In the genomic region with DNA sequence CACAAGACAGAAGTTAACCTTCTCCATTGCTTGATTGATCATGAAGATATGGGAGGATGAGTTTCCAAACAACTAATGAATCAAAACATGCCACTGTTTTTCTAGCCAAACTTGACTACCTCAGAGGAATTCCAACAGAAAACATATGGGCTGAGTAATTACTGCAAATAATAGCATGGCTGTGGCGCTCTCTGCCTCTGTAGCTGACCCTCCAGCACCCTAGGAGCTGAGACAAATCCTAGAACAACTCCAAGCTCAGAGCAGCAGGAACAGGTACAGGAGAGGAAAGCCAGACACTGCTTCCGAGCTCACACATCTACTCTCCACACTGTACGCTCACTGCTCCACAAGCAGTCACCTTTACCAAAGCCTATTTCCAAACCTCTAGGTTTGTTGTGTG, we compare ENCODE assay signal across 26 mouse cellular contexts. TPM values are rescaled to one million over a fixed set of nuclear protein-coding genes. Genes with fewer than 3 reads are reported as not detected.
A peak's percentile ranks its signal among the peaks of the same experiment; 100 is the strongest.
DNase-seq lines count a peak whose midpoint lies in the region; ATAC-seq and TF ChIP-seq lines count a peak whose summit lies in the region.
"Had no signal": no experiment of that assay in that cellular context is flagged by ENCODE, and none has a peak within 500 bp of the region (broad histone marks: within the 10 kb centered on the region; RNA-seq: fewer than 3 reads in every experiment).

No protein-coding gene starts in this region.

- no peak for TF ChIP-seq POLR2A in embryonic fibroblast, embryonic 13.5 days (IDR thresholded peaks at IDR 0.05; ENCODE audit: low read depth, low read length)

- H3K4me3 ChIP-seq in kidney, embryonic 14.5 days (ENCODE audit: low read length): no peak overlapping the region
- H3K4me3 ChIP-seq in lung, embryonic 14.5 days (ENCODE audit: low read depth, low read length): no peak overlapping the region
- no peak overlapping the region for H3K4me3 ChIP-seq in embryonic facial prominence, embryonic 10.5 days
- no peak overlapping the region for H3K4me3 ChIP-seq in embryonic fibroblast, embryonic 13.5 days (ENCODE audit: insufficient read depth, low read length)
- H3K4me3 ChIP-seq: erythroblast, embryonic 14.5 days; heart, embryonic 13.5 days; liver, embryonic 12.5 days; stomach, embryonic 15.5 days had no signal

- H3K9ac ChIP-seq in kidney, embryonic 14.5 days (ENCODE audit: low read depth, low read length): no peak overlapping the region
- H3K9ac ChIP-seq in lung, embryonic 14.5 days: no peak overlapping the region
- H3K9ac ChIP-seq: heart, embryonic 13.5 days; liver, embryonic 12.5 days; liver, postnatal 0 days; stomach, embryonic 15.5 days had no signal

- TF ChIP-seq CTCF in lung, embryonic 14.5 days (IDR thresholded peaks at IDR 0.05; ENCODE audit: low read depth): no peak
- no peak for TF ChIP-seq CTCF in embryonic fibroblast, embryonic 13.5 days (IDR thresholded peaks at IDR 0.05; ENCODE audit: borderline replicate concordance, insufficient read depth, low read length)

- no peaks in the 10 kb centered on the region for H3K36me3 ChIP-seq in kidney, embryonic 14.5 days (ENCODE audit: control insufficient read depth, insufficient read depth, low read length)
- H3K36me3 ChIP-seq in lung, embryonic 14.5 days (ENCODE audit: insufficient read depth): peaks cover 3% of the 10 kb centered on the region; the same call in 1 of the 2 replicates
- H3K36me3 ChIP-seq in embryonic facial prominence, embryonic 10.5 days (replicated peaks): peaks cover 19% of the 10 kb centered on the region
- H3K36me3 ChIP-seq: liver, embryonic 12.5 days; stomach, embryonic 15.5 days had no signal

- H3K27me3 ChIP-seq in kidney, embryonic 14.5 days (ENCODE audit: control insufficient read depth, insufficient read depth, low read length): no peaks in the 10 kb centered on the region
- H3K27me3 ChIP-seq in lung, embryonic 14.5 days (ENCODE audit: insufficient read depth, low read length): no peaks in the 10 kb centered on the region
- H3K27me3 ChIP-seq in embryonic facial prominence, embryonic 10.5 days (replicated peaks; ENCODE audit: low read depth, poor library complexity, severe bottlenecking): no peaks in the 10 kb centered on the region
- H3K27me3 ChIP-seq: heart, embryonic 13.5 days; liver, embryonic 12.5 days; stomach, embryonic 15.5 days had no signal

- H3K4me1 ChIP-seq in kidney, embryonic 14.5 days (ENCODE audit: control insufficient read depth, insufficient read depth, low read length): peaks cover 35% of the 10 kb centered on the region
- H3K4me1 ChIP-seq in lung, embryonic 14.5 days (ENCODE audit: insufficient read depth): 0 out of 2 replicates have a peak, but pooled peaks cover 2% of the 10 kb centered on the region
- peaks cover 11% of the 10 kb centered on the region for H3K4me1 ChIP-seq in embryonic facial prominence, embryonic 10.5 days
- peaks cover 9% of the 10 kb centered on the region for H3K4me1 ChIP-seq in embryonic fibroblast, embryonic 13.5 days (ENCODE audit: control insufficient read depth, insufficient read depth, low read length)
- H3K4me1 ChIP-seq: stomach, embryonic 15.5 days had no signal

- DNase-seq in kidney, postnatal 36 days: no peak
- DNase-seq in lung, embryonic 14.5 days: no peak
- DNase-seq in lung, postnatal 36 days: no peak
- peak; percentile 10 for DNase-seq in embryonic facial prominence, embryonic 10.5 days (ENCODE audit: low spot score)
- no peak for DNase-seq in adrenal gland, adult 2 months
- no peak for DNase-seq in spleen, postnatal 10 days (ENCODE audit: low spot score in 2 of 2)
- DNase-seq: adrenal gland, postnatal 36 days; cerebellum, adult 2 months; cerebellum, postnatal 14 days; heart, postnatal 14 days; kidney, adult 18-20 months; layer of hippocampus, postnatal 36 days; liver, postnatal 0 days; midbrain, embryonic 14.5 days; retina, postnatal 1 day; right cerebral cortex, postnatal 14 days; thymus, postnatal 14 days had no signal

- peak; percentile 74; the same call in 1 of the 2 replicates for ATAC-seq in kidney, embryonic 14.5 days (ENCODE audit: low FRiP score, low TSS enrichment)
- no peak for ATAC-seq in lung, embryonic 14.5 days (ENCODE audit: insufficient read depth)
- ATAC-seq: CD4-positive, CD25-positive, alpha-beta regulatory T cell, adult 4 months; forebrain, embryonic 16.5 days; hindbrain, embryonic 16.5 days; liver, embryonic 12.5 days; liver, postnatal 0 days had no signal

- 46% methylated on average over 3 of the region's 3 CpGs for WGBS in kidney, embryonic 14.5 days
- 56% methylated on average over 3 of the region's 3 CpGs for WGBS in lung, embryonic 14.5 days
- WGBS in embryonic facial prominence, embryonic 10.5 days: 59% methylated on average over 3 of the region's 3 CpGs

- H3K27ac ChIP-seq in kidney, embryonic 14.5 days (ENCODE audit: low read depth, low read length): peak overlapping the region; percentile 77
- H3K27ac ChIP-seq in lung, embryonic 14.5 days (ENCODE audit: low read depth): peak overlapping the region; percentile 39; the same call in 1 of the 2 replicates
- no peak overlapping the region for H3K27ac ChIP-seq in embryonic facial prominence, embryonic 10.5 days (replicated peaks)
- H3K27ac ChIP-seq in embryonic fibroblast, embryonic 13.5 days (ENCODE audit: insufficient read depth, low read length): peak overlapping the region; percentile 69; the same call in 1 of the 2 replicates
- H3K27ac ChIP-seq: liver, embryonic 12.5 days; stomach, embryonic 15.5 days had no signal

- no peaks in the 10 kb centered on the region for H3K9me3 ChIP-seq in kidney, embryonic 14.5 days (ENCODE audit: control insufficient read depth, low read length)
- H3K9me3 ChIP-seq in lung, embryonic 14.5 days (ENCODE audit: low read depth, low read length): no peaks in the 10 kb centered on the region
- H3K9me3 ChIP-seq in embryonic facial prominence, embryonic 10.5 days: no peaks in the 10 kb centered on the region
- H3K9me3 ChIP-seq: heart, embryonic 13.5 days; liver, embryonic 12.5 days; stomach, embryonic 15.5 days had no signal

- H3K4me2 ChIP-seq in kidney, embryonic 14.5 days (replicated peaks; ENCODE audit: low read depth, low read length): no peak overlapping the region
- no peak overlapping the region for H3K4me2 ChIP-seq in lung, embryonic 14.5 days
- H3K4me2 ChIP-seq: heart, embryonic 13.5 days; liver, embryonic 12.5 days; stomach, embryonic 15.5 days had no signal

RNA-seq across cellular contexts. Expression of a gene that starts 24.9 kb away (rescaled TPM):
- 60.7 and 129 TPM in 2 replicates for polyA plus RNA-seq in kidney, embryonic 14.5 days (2014; fragmentation: Nextera tagmentation; extraction: Ambion mirVana)
- polyA plus RNA-seq in lung, embryonic 14.5 days (2014; fragmentation: Nextera tagmentation; extraction: Ambion mirVana): 102 and 106 TPM in 2 replicates
- polyA plus RNA-seq in embryonic facial prominence, embryonic 10.5 days (2016; fragmentation: Nextera tagmentation; extraction: Ambion mirVana): 70.1 and 73.9 TPM in 2 replicates
- 102 and 109 TPM in 2 replicates for polyA plus RNA-seq in embryonic fibroblast, embryonic 13.5 days (2011; ENCODE audit: insufficient read length, low read depth, missing spikeins)
- 100 to 1,000 TPM; 143 to 148 TPM for total RNA-seq in adrenal gland, adult 2 months (2021)
- polyA plus RNA-seq in adrenal gland, adult 2 months (2012; rRNA removed): 59.3 and 86.5 TPM in 2 replicates

RNA-seq across cellular contexts. Expression of a gene that starts 48.6 kb away (rescaled TPM):
- polyA plus RNA-seq in kidney, embryonic 14.5 days (2014; fragmentation: Nextera tagmentation; extraction: Ambion mirVana): 0.76 and 0.77 TPM in 2 replicates
- 0.15 and 0.24 TPM in 2 replicates for polyA plus RNA-seq in lung, embryonic 14.5 days (2014; fragmentation: Nextera tagmentation; extraction: Ambion mirVana)
- polyA plus RNA-seq in embryonic facial prominence, embryonic 10.5 days (2016; fragmentation: Nextera tagmentation; extraction: Ambion mirVana): 1.4 and 1.7 TPM in 2 replicates
- polyA plus RNA-seq in embryonic fibroblast, embryonic 13.5 days (2011; ENCODE audit: insufficient read length, low read depth, missing spikeins): 0.08 and 0.25 TPM in 2 replicates
- total RNA-seq in adrenal gland, adult 2 months (2021): 1 to 10 TPM; 5.0 to 5.2 TPM
- 4.1 and 4.3 TPM in 2 replicates for polyA plus RNA-seq in adrenal gland, adult 2 months (2012; rRNA removed)

RNA-seq across cellular contexts. Expression of a gene that starts 51.4 kb away (rescaled TPM):
- polyA plus RNA-seq in kidney, embryonic 14.5 days (2014; fragmentation: Nextera tagmentation; extraction: Ambion mirVana): 40.2 and 42.4 TPM in 2 replicates
- 33.1 and 34.3 TPM in 2 replicates for polyA plus RNA-seq in lung, embryonic 14.5 days (2014; fragmentation: Nextera tagmentation; extraction: Ambion mirVana)
- 38.3 and 39.3 TPM in 2 replicates for polyA plus RNA-seq in embryonic facial prominence, embryonic 10.5 days (2016; fragmentation: Nextera tagmentation; extraction: Ambion mirVana)
- 36.5 and 49.6 TPM in 2 replicates for polyA plus RNA-seq in embryonic fibroblast, embryonic 13.5 days (2011; ENCODE audit: insufficient read length, low read depth, missing spikeins)
- 10 to 100 TPM; 17.5 to 24.9 TPM for total RNA-seq in adrenal gland, adult 2 months (2021)
- 16.6 and 18.8 TPM in 2 replicates for polyA plus RNA-seq in adrenal gland, adult 2 months (2012; rRNA removed)
- polyA plus RNA-seq: erythroblast, embryonic 14.5 days had no signal

RNA-seq across cellular contexts. Expression of a gene that starts 57.8 kb away (rescaled TPM):
- 30.8 and 35.1 TPM in 2 replicates for polyA plus RNA-seq in kidney, embryonic 14.5 days (2014; fragmentation: Nextera tagmentation; extraction: Ambion mirVana)
- 20.9 and 21.3 TPM in 2 replicates for polyA plus RNA-seq in lung, embryonic 14.5 days (2014; fragmentation: Nextera tagmentation; extraction: Ambion mirVana)
- polyA plus RNA-seq in embryonic facial prominence, embryonic 10.5 days (2016; fragmentation: Nextera tagmentation; extraction: Ambion mirVana): 35.9 and 40.8 TPM in 2 replicates
- 2.6 and 3.7 TPM in 2 replicates for polyA plus RNA-seq in embryonic fibroblast, embryonic 13.5 days (2011; ENCODE audit: insufficient read length, low read depth, missing spikeins)
- total RNA-seq in adrenal gland, adult 2 months (2021): 1 to 10 TPM; 3.3 to 5.5 TPM
- polyA plus RNA-seq in adrenal gland, adult 2 months (2012; rRNA removed): 2.2 and 2.6 TPM in 2 replicates
- polyA plus RNA-seq: erythroblast, embryonic 14.5 days had no signal
